Mouse (Mus musculus) cortical plate, adult 2 months (tissue): ENCODE data around the gene Slamf8. TPM values are rescaled to one million over a fixed set of nuclear protein-coding genes. Genes with fewer than 3 reads are reported as not detected.
A peak's percentile ranks its signal among the peaks of the same experiment; 100 is the strongest.

Experiments used
- H3K27ac ChIP-seq: fragments of 200-500 bp; 2 replicates; pipeline ENCODE4 v1.5.1; 2012; ENCODE audit warnings: low read length, control low read depth, inconsistent platforms; ENCODE audit not compliant: insufficient read depth
- H3K4me1 ChIP-seq: fragments of 200-500 bp; 2 replicates; pipeline ENCODE4 v1.6.1; 2011; ENCODE audit warnings: low read length; ENCODE audit not compliant: control insufficient read depth, insufficient read depth
- H3K4me3 ChIP-seq: fragments of 200-500 bp; 2 replicates; pipeline ENCODE4 v1.5.1; 2011; ENCODE audit warnings: mild to moderate bottlenecking, low read length, control low read depth; ENCODE audit not compliant: insufficient read depth
- CTCF ChIP-seq: fragments of 200-500 bp; IDR thresholded peaks from 2 replicates; pipeline ENCODE4 v1.5.1; 2011; ENCODE audit warnings: mild to moderate bottlenecking, control low read depth, low read length; ENCODE audit not compliant: insufficient read depth; ENCODE audit errors: extremely low read depth
- POLR2A ChIP-seq: fragments of 200-500 bp; IDR thresholded peaks from 2 replicates; pipeline ENCODE4 v1.6.1; 2011; ENCODE audit warnings: mild to moderate bottlenecking, low read length, control low read depth; ENCODE audit not compliant: insufficient read depth; ENCODE audit errors: extremely low read depth
- polyA plus RNA-seq: library from polyadenylated mRNA; depleted of rRNA; stranded (reverse); fragments of >200 nt; gene quantifications from 2 replicates; pipeline ENCODE4 v1.2.3, GENCODE M21; 2012; rRNA removed

The Slamf8 gene
- polyA plus RNA-seq: 0.28 and 0.31 TPM in 2 replicates

DNA sequence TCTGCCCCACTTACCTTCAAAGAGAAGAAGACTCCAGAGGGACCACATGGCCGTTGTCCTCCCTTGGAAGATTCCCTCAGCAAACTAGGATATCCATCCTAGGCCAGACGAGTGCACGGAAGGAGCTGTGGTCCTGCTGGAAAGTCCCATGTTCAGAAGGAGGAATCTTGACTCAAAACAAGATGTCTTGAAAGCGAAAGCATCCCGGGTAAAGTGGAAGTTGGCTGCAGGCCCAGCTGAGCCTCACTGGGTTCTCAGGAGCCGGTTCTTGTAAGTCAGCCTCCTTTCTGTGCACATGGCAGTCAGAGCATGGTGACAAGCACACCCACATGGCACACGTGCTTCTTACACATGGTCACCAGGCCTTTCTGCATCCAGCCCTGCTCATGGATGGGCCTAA is at the start of gene Slamf8:
Slamf8 (minus strand) TSS at position 184 of the 400 bp plus-strand sequence.
- H3K27ac ChIP-seq: no peak within 1 kb of the TSS
- no peak within 1 kb of the TSS for H3K4me3 ChIP-seq
- no peak for TF ChIP-seq POLR2A
- TF ChIP-seq CTCF: no peak
- H3K4me1 ChIP-seq: no peaks in the 10 kb centered on the region; the same call in 1 of the 2 replicates

DNA sequence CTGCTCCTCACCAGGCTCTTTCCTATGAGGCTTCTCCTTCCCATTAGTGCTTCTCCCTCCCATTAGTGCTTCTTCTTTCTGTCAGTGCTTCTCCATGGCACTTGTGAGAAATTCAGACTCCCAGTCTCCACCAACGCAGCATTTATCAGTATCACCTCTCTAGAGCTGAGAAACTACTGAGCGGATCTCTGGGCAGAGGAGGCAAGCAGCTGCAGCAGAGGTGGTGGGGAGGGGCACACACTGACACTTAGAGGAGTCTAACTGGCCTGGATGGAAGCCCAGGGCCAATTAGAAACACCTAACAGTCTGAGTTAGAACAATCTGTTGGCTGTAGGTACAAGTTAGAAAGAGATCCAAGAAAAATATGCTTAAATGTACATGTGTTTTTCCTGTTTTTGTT is 48.4 kb upstream of the Slamf8 start:
- Histone ChIP-seq H3K27ac (no peak overlapping the region), H3K4me1 (no peaks in the 10 kb centered on the region), H3K4me3 (no peak overlapping the region)
- TF ChIP-seq CTCF (no peak), POLR2A (no peak)

DNA sequence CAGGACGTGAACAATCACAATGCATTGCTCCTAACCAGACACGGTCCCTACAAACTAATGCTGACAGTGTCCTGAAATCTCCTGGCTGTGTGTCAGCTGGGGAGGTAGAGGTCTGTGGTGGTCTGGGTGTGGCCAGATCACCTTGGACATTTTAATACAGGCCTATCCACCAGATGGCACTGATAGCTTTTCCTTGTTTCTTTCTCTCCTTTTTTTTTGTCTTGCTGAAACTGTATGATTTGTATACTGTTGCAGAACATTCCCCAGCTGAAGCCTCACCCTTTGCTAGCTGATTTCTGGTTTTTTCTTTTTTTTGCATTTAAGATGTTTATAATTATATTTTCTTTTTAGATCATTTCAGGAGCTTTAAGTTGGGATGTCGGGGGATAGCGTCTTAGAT is 47.4 kb upstream of the Slamf8 start:
- Histone ChIP-seq H3K4me3 (no peak overlapping the region), H3K27ac (no peak overlapping the region), H3K4me1 (no peaks in the 10 kb centered on the region)
- TF ChIP-seq CTCF: no peak
- no peak for TF ChIP-seq POLR2A

DNA sequence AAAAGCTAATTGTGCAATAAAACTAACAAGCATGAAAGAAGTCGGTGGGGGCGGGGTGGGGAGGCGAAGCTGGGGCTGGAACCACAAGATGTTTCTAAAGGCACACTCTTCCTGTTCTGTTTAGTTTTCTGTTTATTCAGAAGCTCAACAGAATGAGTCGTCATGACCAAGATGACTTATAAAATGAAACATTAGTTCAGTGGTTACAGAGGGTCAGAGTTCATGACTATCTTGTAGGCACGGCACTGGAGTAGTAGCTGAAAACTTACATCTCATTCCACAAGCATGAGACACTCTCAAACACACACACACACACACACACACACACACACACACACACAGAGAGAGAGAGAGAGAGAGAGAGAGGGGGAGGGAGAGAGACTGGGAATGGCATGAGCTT is 45.9 kb upstream of the Slamf8 start:
- H3K4me3 ChIP-seq: no peak overlapping the region
- TF ChIP-seq POLR2A (no peak), CTCF (no peak)
- no peak overlapping the region for H3K27ac ChIP-seq
- H3K4me1 ChIP-seq: no peaks in the 10 kb centered on the region

DNA sequence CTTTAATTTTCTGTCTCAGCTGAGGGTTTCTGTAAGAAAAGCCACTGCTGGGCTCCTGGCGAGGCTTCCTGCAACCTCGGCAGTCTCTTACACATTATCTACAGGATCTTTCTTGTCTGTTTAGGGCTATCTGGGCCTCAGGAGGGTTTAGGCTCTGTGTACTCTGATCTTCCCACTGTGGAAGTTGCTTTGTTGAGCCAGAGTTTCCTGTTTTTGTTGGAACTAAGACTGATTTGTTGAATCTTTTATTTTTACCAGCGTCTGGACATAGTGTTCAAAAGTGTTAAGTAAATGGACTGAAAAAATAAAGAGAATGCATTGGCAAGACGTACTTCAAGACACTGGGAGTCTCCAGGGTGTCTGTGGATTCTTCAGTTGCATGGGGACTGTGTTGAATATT is 44.9 kb upstream of the Slamf8 start:
- no peaks in the 10 kb centered on the region for H3K4me1 ChIP-seq
- H3K27ac ChIP-seq: no peak overlapping the region
- H3K4me3 ChIP-seq: no peak overlapping the region
- TF ChIP-seq POLR2A: no peak
- TF ChIP-seq CTCF: no peak

DNA sequence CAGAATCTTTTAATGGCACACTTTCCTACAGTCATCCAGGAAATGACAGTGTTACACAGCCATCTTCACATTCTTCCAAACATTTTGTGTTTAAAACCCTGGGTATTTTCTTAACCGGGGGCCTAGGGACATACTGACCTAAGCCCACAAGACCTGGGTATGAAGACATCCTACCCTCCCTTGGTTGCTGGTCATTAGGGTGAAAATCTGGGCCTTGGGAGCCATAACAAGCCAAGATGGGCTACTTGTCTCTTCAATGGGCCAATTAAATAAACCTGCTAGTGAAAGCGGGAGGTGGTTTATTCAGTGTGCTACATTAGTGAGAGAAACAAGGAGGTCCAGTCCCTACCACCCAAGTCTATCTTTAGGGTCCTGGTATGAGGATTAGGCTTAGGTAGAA is 43.8 kb upstream of the Slamf8 start:
- Histone ChIP-seq H3K4me1 (no peaks in the 10 kb centered on the region), H3K27ac (no peak overlapping the region), H3K4me3 (no peak overlapping the region)
- TF ChIP-seq POLR2A: no peak
- TF ChIP-seq CTCF: no peak

DNA sequence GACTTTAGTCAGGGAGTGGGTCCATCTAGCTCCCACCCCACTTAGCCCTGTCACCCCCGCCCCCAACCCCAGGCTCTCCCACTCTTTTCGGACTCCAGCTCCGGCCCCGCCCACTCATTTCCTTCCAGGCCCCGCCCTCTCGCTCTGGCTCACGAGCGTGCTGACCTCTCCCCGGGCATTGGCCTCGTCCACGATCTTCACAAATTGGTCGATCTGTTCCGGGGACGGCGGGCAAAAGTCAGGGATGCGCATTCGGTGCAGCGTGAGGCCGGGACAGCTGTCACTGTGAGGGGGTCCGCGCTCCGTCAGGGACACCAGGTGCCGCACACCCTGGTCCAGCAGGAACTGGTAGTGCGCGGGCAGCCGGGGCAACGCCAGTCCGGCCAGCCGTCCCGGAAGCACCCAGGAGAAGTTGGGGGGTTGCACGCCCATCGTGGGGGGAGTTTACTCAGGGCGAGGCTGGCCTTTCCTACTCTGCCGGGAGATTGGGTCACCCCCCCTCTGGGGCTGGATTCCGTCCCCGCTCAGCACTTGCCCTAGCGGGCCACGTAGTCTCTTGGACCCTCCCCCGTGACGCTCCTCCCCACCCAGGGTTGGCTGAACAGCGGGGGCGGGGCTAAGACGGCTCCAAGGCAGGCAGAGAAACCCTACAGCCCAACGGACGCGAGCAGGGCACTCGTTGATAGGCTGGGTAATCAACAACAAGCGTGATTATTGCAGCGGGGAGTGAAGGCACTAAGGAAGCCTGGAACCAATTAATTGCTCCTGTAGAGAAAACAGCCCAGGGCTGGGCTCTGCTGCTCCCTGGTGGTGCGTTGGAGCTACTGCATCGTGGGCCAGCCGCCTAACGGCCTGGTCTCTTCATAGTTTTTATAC is 42.3 kb upstream of the Slamf8 start, which contains the start of gene Dusp23:
Dusp23 (minus strand) TSS at position 512 of the 876 bp plus-strand sequence.
- Histone ChIP-seq H3K4me3 (peak within 1 kb of the TSS; percentile 76), H3K27ac (peak within 1 kb of the TSS; percentile 86), H3K4me1 (no peaks in the 10 kb centered on the region)
- TF ChIP-seq CTCF: peak; percentile 81
- peak; percentile 62; the same call in 1 of the 2 replicates for TF ChIP-seq POLR2A

DNA sequence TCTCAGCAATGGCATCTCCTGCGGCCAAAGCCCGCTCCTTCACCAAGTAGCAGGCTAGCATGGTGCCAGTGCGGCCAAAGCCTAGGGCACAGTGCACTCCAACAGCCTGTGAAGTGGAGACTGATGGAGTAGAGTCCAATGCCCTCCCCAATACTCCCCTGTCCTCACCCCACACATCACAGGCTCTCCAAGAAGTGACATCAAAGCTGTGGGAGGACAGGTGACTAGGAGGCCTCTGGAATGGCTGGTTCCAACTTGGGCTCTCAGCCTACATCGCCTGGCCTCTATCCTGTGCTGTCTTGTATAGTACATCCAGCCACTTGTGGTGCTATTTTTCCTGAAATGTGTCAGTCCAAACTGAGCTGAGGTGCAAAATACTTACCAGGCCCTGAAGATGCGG is 41.4 kb upstream of the Slamf8 start:
- H3K4me3 ChIP-seq: no peak overlapping the region
- no peak overlapping the region for H3K27ac ChIP-seq
- TF ChIP-seq POLR2A (no peak), CTCF (no peak)
- H3K4me1 ChIP-seq: no peaks in the 10 kb centered on the region

DNA sequence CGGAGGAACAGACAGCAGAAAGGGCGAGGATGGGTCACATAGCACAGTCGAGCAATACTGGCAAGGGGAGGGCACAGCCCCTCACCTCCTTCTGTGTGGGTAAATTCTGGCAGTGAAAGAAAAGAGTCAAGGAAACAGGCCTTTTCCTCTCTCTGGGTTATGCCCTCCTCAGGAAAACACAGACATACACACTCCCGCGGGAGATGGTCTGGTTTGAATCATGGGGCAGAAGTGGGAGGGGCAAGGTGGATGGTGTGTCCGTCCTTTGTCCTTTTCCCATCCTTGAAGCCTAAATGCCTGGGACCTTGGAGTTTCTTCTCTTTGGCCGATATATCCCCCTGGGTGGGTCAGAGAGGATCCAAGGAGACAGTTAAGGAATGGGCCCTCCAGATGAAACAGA is 39.5 kb upstream of the Slamf8 start:
- no peaks in the 10 kb centered on the region for H3K4me1 ChIP-seq
- H3K27ac ChIP-seq: no peak overlapping the region
- H3K4me3 ChIP-seq: no peak overlapping the region
- TF ChIP-seq CTCF (no peak), POLR2A (no peak)

DNA sequence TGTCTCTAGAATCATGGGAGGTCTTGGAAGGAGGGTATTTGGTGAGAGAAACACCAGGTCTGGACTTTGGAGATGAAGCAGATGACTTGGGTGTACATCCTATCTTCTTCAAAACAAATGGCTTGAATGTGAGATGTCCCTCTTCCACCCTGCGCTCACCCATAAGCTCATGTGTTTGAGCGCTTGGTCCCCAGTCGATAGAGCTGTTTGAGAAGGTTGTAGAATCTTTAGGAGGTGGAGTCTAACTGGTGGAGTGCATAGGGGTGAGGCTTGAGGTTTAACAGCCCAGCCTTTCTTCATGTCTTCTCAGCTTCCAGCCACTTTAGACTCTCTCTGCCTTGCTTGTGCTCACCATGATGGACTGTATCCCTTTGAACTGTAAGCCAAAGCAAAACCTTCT is 35.9 kb upstream of the Slamf8 start:
- Histone ChIP-seq H3K4me3 (no peak overlapping the region), H3K4me1 (no peaks in the 10 kb centered on the region), H3K27ac (no peak overlapping the region)
- TF ChIP-seq POLR2A: no peak
- no peak for TF ChIP-seq CTCF

DNA sequence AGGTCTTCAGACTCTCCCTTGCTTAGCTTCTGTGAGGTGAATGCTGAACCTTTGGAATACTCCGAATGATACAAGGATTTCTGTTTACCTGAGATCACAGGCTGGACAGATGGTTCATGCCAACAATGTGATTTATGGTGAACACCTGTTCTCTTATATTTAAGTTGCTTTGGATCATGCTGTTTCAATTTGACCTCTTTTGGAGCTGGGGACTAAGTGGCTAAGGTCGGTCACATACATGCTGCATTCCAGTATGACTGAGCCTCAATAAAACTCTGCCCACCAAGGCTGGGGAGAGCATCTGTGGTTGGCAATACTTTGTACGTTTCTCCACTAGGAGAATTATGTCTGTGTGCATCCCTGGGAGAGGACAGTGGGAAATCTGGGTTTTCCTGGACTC is 33.7 kb upstream of the Slamf8 start:
- TF ChIP-seq CTCF (no peak), POLR2A (no peak)

More for the DNA sequence above, 33.7 kb upstream of the Slamf8 start:
- no peaks in the 10 kb centered on the region for H3K4me1 ChIP-seq
- no peak overlapping the region for H3K4me3 ChIP-seq
- H3K27ac ChIP-seq: no peak overlapping the region
